Mouse (Mus musculus): ENCODE measurements around the gene Actr3.

The Actr3 gene

GRCm38 (mm10) chr1:125365576-125365975 is 70.0 kb downstream of the Actr3 start:
- DNase-seq (ENCODE audit: low read depth, low spot score): no peak

- DNase-seq (ENCODE audit: low read depth, low spot score): no peak
Observed at GRCm38 (mm10) chr1:125351416-125352037, 84.0 kb downstream of the Actr3 start.

- no peak for DNase-seq (ENCODE audit: low read depth, low spot score)
Observed at GRCm38 (mm10) chr1:125350843-125351242, 84.7 kb downstream of the Actr3 start.

GRCm38 (mm10) chr1:125345854-125346253 is 89.7 kb downstream of the Actr3 start:
- DNase-seq (ENCODE audit: low read depth, low spot score): no peak

- DNase-seq (ENCODE audit: low read depth, low spot score): no peak
Observed at GRCm38 (mm10) chr1:125345448-125345847, 90.1 kb downstream of the Actr3 start.

GRCm38 (mm10) chr1:125343105-125343504 is 92.4 kb downstream of the Actr3 start:
- no peak for DNase-seq (ENCODE audit: low read depth, low spot score)
